Mouse (Mus musculus) heart, embryonic 16.5 days (tissue): Measurements from ENCODE around the gene Mrpl51. TPM values are rescaled to one million over a fixed set of nuclear protein-coding genes. Genes with fewer than 3 reads are reported as not detected.
A peak's percentile ranks its signal among the peaks of the same experiment; 100 is the strongest.

ENCODE experiments used
- ATAC-seq: fragments of 200-750 bp; cut with Nextera tagmentation; replicated peaks from 2 replicates; pipeline ENCODE4 v1.8.0; 2017; ENCODE audit warnings: moderate number of reproducible peaks; ENCODE audit not compliant: insufficient read depth, low FRiP score; ENCODE audit errors: extremely low read depth
- H3K27ac ChIP-seq: fragments of 300-500 bp; sonication (generic); 2 replicates; pipeline ENCODE4 v1.5.1; 2014; ENCODE audit warnings: mild to moderate bottlenecking, low read length, control low read depth, moderate library complexity
- H3K27me3 ChIP-seq: fragments of 300-500 bp; sonication (generic); 2 replicates; pipeline ENCODE4 v1.6.1; 2014; ENCODE audit warnings: low read length, mixed read lengths; ENCODE audit not compliant: control insufficient read depth, insufficient read depth
- H3K36me3 ChIP-seq: fragments of 300-500 bp; sonication (generic); 2 replicates; pipeline ENCODE4 v1.6.1; 2014; ENCODE audit not compliant: control insufficient read depth, insufficient read depth
- H3K4me1 ChIP-seq: fragments of 300-500 bp; sonication (generic); 2 replicates; pipeline ENCODE4 v1.6.1; 2014; ENCODE audit warnings: low read length, mixed read lengths; ENCODE audit not compliant: control insufficient read depth, insufficient read depth
- H3K4me2 ChIP-seq: fragments of 300-500 bp; sonication (generic); 2 replicates; pipeline ENCODE4 v1.6.1; 2014; ENCODE audit warnings: low read depth, mild to moderate bottlenecking, control low read depth, low read length
- H3K4me3 ChIP-seq: fragments of 300-500 bp; sonication (generic); 2 replicates; pipeline ENCODE4 v1.5.1; 2014; ENCODE audit warnings: mild to moderate bottlenecking, control low read depth, low read length
- H3K9ac ChIP-seq: fragments of 300-500 bp; sonication (generic); 2 replicates; pipeline ENCODE4 v1.6.1; 2014; ENCODE audit warnings: low read length, control low read depth
- H3K9me3 ChIP-seq: fragments of 300-500 bp; sonication (generic); replicated peaks from 2 replicates; pipeline ENCODE4 v1.6.1; 2016; ENCODE audit warnings: low read length; ENCODE audit not compliant: control insufficient read depth
- WGBS: fragments of 180-500 bp; shearing (Covaris S2); extraction: QIAGEN DNeasy Blood & Tissue Kit; methylation state at CpG from one replicate; pipeline ENCODE4 v1.1.7; 2014; 5-methylcytosine and 5-hydroxymethylcytosine counted together
- polyA plus RNA-seq: library from polyadenylated mRNA; unstranded; fragments of >200 nt; fragmentation: Nextera tagmentation; extraction: Ambion mirVana; gene quantifications from 2 replicates; pipeline ENCODE4 v1.2.1, GENCODE M21; 2015

Mrpl51 gene
- polyA plus RNA-seq, 1 experiment from 2014 or later = 281 TPM

- Histone ChIP-seq H3K27me3 (no peaks in the 10 kb centered on the region), H3K27ac (peak overlapping the region; percentile 94), H3K4me3 (peak overlapping the region; percentile 82), H3K4me2 (peak overlapping the region; percentile 97), H3K9me3 (no peaks in the 10 kb centered on the region), H3K4me1 (peaks cover 27% of the 10 kb centered on the region), H3K9ac (peak overlapping the region; percentile 95), H3K36me3 (no peaks in the 10 kb centered on the region)
- no peak for ATAC-seq
- WGBS = 48% methylated on average over 4 of the region's 4 CpGs
Measured at GRCm38 (mm10) chr6:125232045-125232437, 40.4 kb downstream of the Mrpl51 start.

GRCm38 (mm10) chr6:125232516-125232915 is 40.9 kb downstream of the Mrpl51 start:
- H3K4me2 ChIP-seq = peak overlapping the region; percentile 97

DNA sequence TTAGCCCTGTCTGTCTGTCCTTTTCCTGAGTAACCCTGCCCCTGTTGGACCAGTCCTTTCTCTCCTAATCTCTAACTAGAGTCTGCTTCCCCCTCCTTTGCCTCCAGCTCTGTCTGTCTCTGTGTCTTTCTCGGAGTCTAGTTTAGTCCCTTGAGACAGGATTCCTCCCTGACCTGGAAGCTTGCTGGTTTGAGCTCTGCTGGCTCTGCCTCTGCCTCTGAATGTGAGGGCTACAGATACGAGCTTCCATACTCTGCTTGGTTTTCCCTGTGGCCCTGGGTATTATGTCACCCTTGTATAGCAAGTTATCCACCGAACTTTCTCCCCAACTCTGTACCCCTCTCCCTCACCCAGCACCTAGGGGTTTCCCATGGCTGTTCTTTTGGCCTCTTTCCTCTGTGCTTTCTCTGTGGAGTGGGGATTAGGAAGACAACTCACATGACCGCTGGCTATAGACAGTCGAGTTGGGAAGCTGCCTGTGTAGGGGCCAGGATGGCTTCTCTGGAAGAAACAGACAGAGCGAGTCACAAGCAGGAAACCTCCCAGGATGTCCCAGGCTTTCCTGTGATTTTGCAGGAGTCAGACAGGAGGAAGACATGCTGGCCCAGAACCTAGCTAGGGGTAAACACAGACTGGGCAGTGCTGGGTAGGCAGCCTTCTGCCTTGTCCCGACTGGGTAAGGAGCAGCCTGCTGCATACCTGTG is 42.4 kb downstream of the Mrpl51 start:
- Histone ChIP-seq H3K27ac (peak overlapping the region; percentile 70), H3K9ac (peak overlapping the region; percentile 46; the same call in 1 of the 2 replicates), H3K9me3 (no peaks in the 10 kb centered on the region), H3K4me3 (peak overlapping the region; percentile 29), H3K4me2 (peak overlapping the region; percentile 45), H3K36me3 (no peaks in the 10 kb centered on the region), H3K27me3 (no peaks in the 10 kb centered on the region), H3K4me1 (peaks cover 27% of the 10 kb centered on the region)
- 38% methylated on average over 7 of the region's 7 CpGs for WGBS
- ATAC-seq = no peak

More at GRCm38 (mm10) chr6:125232516-125232915, 40.9 kb downstream of the Mrpl51 start:
- 65% methylated on average over 6 of the region's 6 CpGs for WGBS
- H3K4me1 ChIP-seq = peaks cover 27% of the 10 kb centered on the region
- H3K9me3 ChIP-seq = no peaks in the 10 kb centered on the region
- H3K27ac ChIP-seq = peak overlapping the region; percentile 94
- peak overlapping the region; percentile 82; the same call in 1 of the 2 replicates for H3K4me3 ChIP-seq
- ATAC-seq = no peak
- no peaks in the 10 kb centered on the region for H3K36me3 ChIP-seq
- H3K9ac ChIP-seq = peak overlapping the region; percentile 95; the same call in 1 of the 2 replicates
- H3K27me3 ChIP-seq = no peaks in the 10 kb centered on the region

DNA sequence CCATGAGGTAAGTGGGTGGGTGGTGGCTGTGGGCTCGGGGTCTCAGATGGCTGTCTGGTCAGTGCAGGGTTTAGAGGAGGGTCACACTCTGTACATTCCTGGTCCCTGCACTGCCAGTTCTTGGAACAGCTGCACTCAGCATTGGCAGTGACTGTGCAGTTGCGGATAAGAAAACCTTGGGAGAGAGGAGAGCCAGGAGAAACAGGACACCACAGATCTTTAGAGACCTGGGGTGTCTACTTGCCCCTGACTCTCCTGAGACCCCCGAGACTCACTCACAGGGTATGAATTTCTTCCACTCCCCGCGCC is 42.9 kb downstream of the Mrpl51 start:
- H3K27ac ChIP-seq = peak overlapping the region; percentile 70
- H3K9ac ChIP-seq = peak overlapping the region; percentile 46; the same call in 1 of the 2 replicates
- H3K4me2 ChIP-seq = peak overlapping the region; percentile 45
- peaks cover 27% of the 10 kb centered on the region for H3K4me1 ChIP-seq
- H3K4me3 ChIP-seq = peak overlapping the region; percentile 29
- H3K9me3 ChIP-seq = no peaks in the 10 kb centered on the region
- no peaks in the 10 kb centered on the region for H3K36me3 ChIP-seq
- ATAC-seq = no peak
- 44% methylated on average over 5 of the region's 5 CpGs for WGBS
- no peaks in the 10 kb centered on the region for H3K27me3 ChIP-seq

DNA sequence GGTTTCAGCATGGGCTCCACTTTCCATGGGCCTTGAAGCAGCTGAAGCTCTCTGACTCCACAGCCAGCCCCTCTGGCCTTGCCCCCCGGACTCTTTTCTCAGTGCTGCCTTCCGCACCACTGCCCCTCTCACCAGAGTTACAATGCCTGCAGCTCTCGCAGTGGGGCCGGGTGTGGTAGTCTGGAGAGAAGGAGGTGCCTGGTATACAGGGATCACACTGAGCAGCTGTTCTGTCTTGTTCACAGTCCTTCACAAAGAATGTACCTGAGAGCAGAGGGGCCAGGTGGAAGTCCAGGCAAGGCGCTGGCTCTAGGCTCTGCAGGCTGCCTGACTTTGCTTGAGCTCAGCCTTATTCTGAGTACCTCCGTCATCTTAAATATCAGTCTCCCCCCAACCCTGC is 44.7 kb downstream of the Mrpl51 start:
- peak overlapping the region; percentile 49 for H3K27ac ChIP-seq
- peak overlapping the region; percentile 8 for H3K4me2 ChIP-seq
- ATAC-seq = no peak; the same call in 1 of the 2 replicates
- H3K27me3 ChIP-seq = no peaks in the 10 kb centered on the region
- H3K4me1 ChIP-seq = peaks cover 25% of the 10 kb centered on the region
- peak overlapping the region; percentile 35 for H3K4me3 ChIP-seq
- no peaks in the 10 kb centered on the region for H3K36me3 ChIP-seq
- peak overlapping the region; percentile 37 for H3K9ac ChIP-seq
- no peaks in the 10 kb centered on the region for H3K9me3 ChIP-seq
- WGBS = 79% methylated on average over 6 of the region's 6 CpGs

- Histone ChIP-seq H3K36me3 (no peaks in the 10 kb centered on the region), H3K27me3 (no peaks in the 10 kb centered on the region), H3K9me3 (no peaks in the 10 kb centered on the region), H3K27ac (peak within 1 kb of the TSS; percentile 49), H3K4me1 (peaks cover 25% of the 10 kb centered on the region), H3K9ac (peak within 1 kb of the TSS; percentile 37), H3K4me3 (peak within 1 kb of the TSS; percentile 35), H3K4me2 (peak within 1 kb of the TSS; percentile 26)
- ATAC-seq = no peak; the same call in 1 of the 2 replicates
- 58% methylated on average over 6 of the region's 6 CpGs for WGBS
Measured at GRCm38 (mm10) chr6:125236782-125237181, 45.2 kb downstream of the Mrpl51 start, which contains the start of gene Cd27. Gene Cd27 (minus strand): TSS chr6:125237010.

DNA sequence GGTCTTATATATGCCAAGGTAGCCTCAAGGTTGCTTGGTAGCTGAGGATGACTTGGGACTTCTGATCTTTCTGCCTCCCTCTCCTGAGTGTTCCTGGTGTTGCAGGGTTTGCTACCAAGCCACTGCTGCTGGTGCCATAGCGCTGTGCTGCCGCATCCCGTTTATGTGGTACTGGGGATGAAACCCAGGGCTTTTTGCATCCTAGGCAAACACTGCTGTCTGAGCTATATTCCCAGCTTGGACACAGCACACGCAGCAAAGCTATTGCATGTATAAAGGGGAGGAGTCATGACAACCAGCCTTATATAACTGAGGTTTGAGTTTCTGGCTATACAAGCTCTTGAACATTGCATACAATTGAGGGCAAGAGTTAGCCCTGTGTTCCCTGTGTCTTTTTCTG is 45.8 kb downstream of the Mrpl51 start:
- no peak overlapping the region for H3K27ac ChIP-seq
- no peaks in the 10 kb centered on the region for H3K27me3 ChIP-seq
- no peaks in the 10 kb centered on the region for H3K36me3 ChIP-seq
- no peak overlapping the region for H3K9ac ChIP-seq
- no peak for ATAC-seq
- no peak overlapping the region for H3K4me3 ChIP-seq
- H3K4me2 ChIP-seq = no peak overlapping the region
- no peaks in the 10 kb centered on the region for H3K9me3 ChIP-seq
- WGBS = 75% methylated on average over 4 of the region's 4 CpGs
- H3K4me1 ChIP-seq = peaks cover 19% of the 10 kb centered on the region

- H3K4me3 ChIP-seq = no peak overlapping the region
- H3K9me3 ChIP-seq = no peaks in the 10 kb centered on the region
- no peak overlapping the region for H3K4me2 ChIP-seq
- no peak for ATAC-seq
- H3K9ac ChIP-seq = no peak overlapping the region
- H3K27ac ChIP-seq = peak overlapping the region; percentile 54; the same call in 1 of the 2 replicates
- WGBS = 39% methylated on average over 6 of the region's 6 CpGs
- no peaks in the 10 kb centered on the region for H3K36me3 ChIP-seq
- H3K27me3 ChIP-seq = no peaks in the 10 kb centered on the region
- H3K4me1 ChIP-seq = peaks cover 14% of the 10 kb centered on the region
Measured at GRCm38 (mm10) chr6:125238396-125238795, 46.8 kb downstream of the Mrpl51 start.

- no peak overlapping the region for H3K27ac ChIP-seq
- no peaks in the 10 kb centered on the region for H3K36me3 ChIP-seq
- 88% methylated on average over 5 of the region's 5 CpGs for WGBS
- no peaks in the 10 kb centered on the region for H3K9me3 ChIP-seq
- no peak for ATAC-seq
- H3K9ac ChIP-seq = no peak overlapping the region
- no peaks in the 10 kb centered on the region for H3K27me3 ChIP-seq
- no peak overlapping the region for H3K4me3 ChIP-seq
- H3K4me1 ChIP-seq = peaks cover 4% of the 10 kb centered on the region; the same call in 1 of the 2 replicates
- H3K4me2 ChIP-seq = no peak overlapping the region
Measured at GRCm38 (mm10) chr6:125239547-125239946, 47.9 kb downstream of the Mrpl51 start.
